Comparison of ENCODE assay signal across 25 mouse cellular contexts in the genomic region with DNA sequence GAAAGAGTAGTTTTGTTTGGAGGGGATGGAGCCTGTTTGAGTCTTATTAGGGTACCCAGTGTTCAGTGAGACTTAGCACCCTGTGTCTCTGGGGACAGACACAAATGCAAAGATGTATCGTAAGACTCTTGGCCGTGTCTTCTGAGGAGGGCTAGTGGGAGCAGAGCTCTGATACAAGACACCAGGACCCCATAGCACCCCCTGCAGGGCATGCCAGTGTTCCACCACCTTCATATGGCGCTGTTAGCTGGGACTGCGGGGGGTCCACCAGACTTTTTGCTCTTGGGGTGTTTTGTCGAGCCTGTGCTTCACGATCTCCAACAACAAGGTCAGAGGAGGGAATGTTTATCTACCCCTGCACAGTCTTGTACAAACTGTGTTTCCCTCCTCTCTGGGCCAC. TPM values are rescaled to one million over a fixed set of nuclear protein-coding genes. Genes with fewer than 3 reads are reported as not detected.
DNase-seq lines count a peak whose midpoint lies in the region; ATAC-seq and TF ChIP-seq lines count a peak whose summit lies in the region.
"Had no signal": no experiment of that assay in that cellular context is flagged by ENCODE, and none has a peak within 500 bp of the region (broad histone marks: within the 10 kb centered on the region; RNA-seq: fewer than 3 reads in every experiment).

No protein-coding gene starts in this region.

- TF ChIP-seq CTCF in gastrocnemius, adult 2 months (IDR thresholded peaks at IDR 0.05): peak; percentile 32; the same call in 1 of the 2 replicates
- 0 out of 2 replicates have a peak, but pooled peaks have one; percentile 13 for TF ChIP-seq CTCF in liver, adult 2 months (IDR thresholded peaks at IDR 0.05; ENCODE audit: low read depth, low read length)
- no peak for TF ChIP-seq CTCF in liver, postnatal 0 days (IDR thresholded peaks at IDR 0.05; ENCODE audit: low read depth)
- TF ChIP-seq CTCF in stomach, postnatal 0 days (IDR thresholded peaks at IDR 0.05; ENCODE audit: low read depth): peak; percentile 25; the same call in 1 of the 2 replicates

- no peaks in the 10 kb centered on the region for H3K36me3 ChIP-seq in liver, adult 2 months (ENCODE audit: control insufficient read depth, insufficient read depth, low read length)
- H3K36me3 ChIP-seq in liver, postnatal 0 days (replicated peaks; ENCODE audit: insufficient read depth, low read length): no peaks in the 10 kb centered on the region
- no peaks in the 10 kb centered on the region for H3K36me3 ChIP-seq in stomach, postnatal 0 days (ENCODE audit: control insufficient read depth, insufficient read depth, low read length)
- H3K36me3 ChIP-seq: G1E had no signal

- H3K27ac ChIP-seq in gastrocnemius, adult 2 months: no peak overlapping the region
- H3K27ac ChIP-seq in liver, adult 2 months (replicated peaks; ENCODE audit: insufficient read depth, low read depth, low read length): no peak overlapping the region
- no peak overlapping the region for H3K27ac ChIP-seq in liver, postnatal 0 days (ENCODE audit: low read depth)
- no peak overlapping the region for H3K27ac ChIP-seq in stomach, postnatal 0 days (replicated peaks)
- H3K27ac ChIP-seq: forebrain, embryonic 10.5 days; hindbrain, embryonic 10.5 days; limb, embryonic 10.5 days; neural tube, embryonic 12.5 days had no signal

- TF ChIP-seq EP300 in liver, postnatal 0 days (IDR thresholded peaks at IDR 0.05; ENCODE audit: low read depth): no peak
- no peak for TF ChIP-seq EP300 in stomach, postnatal 0 days (optimal IDR thresholded peaks at IDR 0.05)

- no peak overlapping the region for H3K4me2 ChIP-seq in liver, postnatal 0 days (ENCODE audit: low read depth, low read length)
- no peak overlapping the region for H3K4me2 ChIP-seq in stomach, postnatal 0 days (replicated peaks; ENCODE audit: low read depth)
- H3K4me2 ChIP-seq: heart, embryonic 11.5 days; liver, embryonic 11.5 days; neural tube, embryonic 12.5 days had no signal

- H3K9ac ChIP-seq in liver, adult 2 months (ENCODE audit: low read depth, low read length): no peak overlapping the region
- no peak overlapping the region for H3K9ac ChIP-seq in liver, postnatal 0 days (replicated peaks)
- no peak overlapping the region for H3K9ac ChIP-seq in stomach, postnatal 0 days (ENCODE audit: low read length)
- H3K9ac ChIP-seq: neural tube, embryonic 12.5 days had no signal

- no peak for ATAC-seq in liver, postnatal 0 days
- ATAC-seq in stomach, postnatal 0 days (ENCODE audit: low FRiP score, low TSS enrichment): no peak
- ATAC-seq: intestine, postnatal 0 days; Patski had no signal

- no peaks in the 10 kb centered on the region for H3K79me2 ChIP-seq in liver, adult 2 months (ENCODE audit: control insufficient read depth, insufficient read depth, low read length)

- no peaks in the 10 kb centered on the region for H3K4me1 ChIP-seq in liver, adult 2 months (ENCODE audit: control insufficient read depth, insufficient read depth, low read length)
- no peaks in the 10 kb centered on the region for H3K4me1 ChIP-seq in liver, postnatal 0 days (ENCODE audit: insufficient read depth)
- no peaks in the 10 kb centered on the region for H3K4me1 ChIP-seq in stomach, postnatal 0 days (replicated peaks; ENCODE audit: control insufficient read depth, insufficient read depth)
- H3K4me1 ChIP-seq: hindbrain, embryonic 10.5 days; limb, embryonic 10.5 days; megakaryocyte, embryonic 14.5 days; neural tube, embryonic 12.5 days had no signal

- intact Hi-C loops in gastrocnemius, adult 2 months (cut with DNase I): no loop called here

- no peak for DNase-seq in gastrocnemius, adult 2 months
- no peak for DNase-seq in gastrocnemius, postnatal 10 days
- no peak for DNase-seq in liver, adult 2 months (ENCODE audit: extremely low read depth, low read depth, low spot score)
- DNase-seq in liver, postnatal 0 days: no peak
- peak; percentile 41 for DNase-seq in thymus, postnatal 4 days
- no peak for DNase-seq in thymus, postnatal 0 days (ENCODE audit: low spot score)
- DNase-seq in stomach, postnatal 0 days (ENCODE audit: low spot score): no peak
- no peak for DNase-seq in ovary, postnatal 10 days (ENCODE audit: low spot score)
- DNase-seq: adrenal gland, adult 2 months; cerebellum, adult 11 months; cerebellum, adult 9-11 months; heart, postnatal 10 days; lung, adult 2 months; lung, postnatal 14 days; midbrain, embryonic 14.5 days had no signal

- no peaks in the 10 kb centered on the region for H3K27me3 ChIP-seq in liver, adult 2 months (ENCODE audit: control insufficient read depth, insufficient read depth, low read length)
- no peaks in the 10 kb centered on the region for H3K27me3 ChIP-seq in liver, postnatal 0 days (ENCODE audit: insufficient read depth, low read length)
- no peaks in the 10 kb centered on the region for H3K27me3 ChIP-seq in stomach, postnatal 0 days (ENCODE audit: control insufficient read depth, insufficient read depth, low read length)
- H3K27me3 ChIP-seq: neural tube, embryonic 12.5 days; Patski had no signal

- H3K4me3 ChIP-seq in gastrocnemius, adult 2 months: no peak overlapping the region
- no peak overlapping the region for H3K4me3 ChIP-seq in liver, adult 2 months (ENCODE audit: insufficient read depth, low read depth, low read length)
- H3K4me3 ChIP-seq in liver, postnatal 0 days (ENCODE audit: low read depth, low read length): no peak overlapping the region
- no peak overlapping the region for H3K4me3 ChIP-seq in stomach, postnatal 0 days (ENCODE audit: low read depth, low read length)
- H3K4me3 ChIP-seq: forebrain, embryonic 10.5 days; hindbrain, embryonic 10.5 days; limb, embryonic 10.5 days; megakaryocyte, embryonic 14.5 days; neural tube, embryonic 12.5 days had no signal

- no peaks in the 10 kb centered on the region for H3K9me3 ChIP-seq in liver, postnatal 0 days (ENCODE audit: low read length)
- no peaks in the 10 kb centered on the region for H3K9me3 ChIP-seq in stomach, postnatal 0 days (ENCODE audit: control insufficient read depth, low read length)
- H3K9me3 ChIP-seq: forebrain, embryonic 10.5 days; limb, embryonic 10.5 days; neural tube, embryonic 12.5 days had no signal

- no peak for TF ChIP-seq POLR2A in liver, adult 2 months (IDR thresholded peaks at IDR 0.05; ENCODE audit: extremely low read depth, insufficient read depth, low read length)

- 83% methylated on average over 6 of the region's 6 CpGs for WGBS in liver, adult 2 months
- WGBS in liver, postnatal 0 days (ENCODE audit: insufficient replicate concordance): 79% methylated on average over 6 of the region's 6 CpGs
- WGBS in stomach, postnatal 0 days: 77% methylated on average over 6 of the region's 6 CpGs

RNA-seq across cellular contexts. Expression of gene Rcc1l, which starts 37.1 kb away (rescaled TPM):
- total RNA-seq in gastrocnemius, adult 2 months (2021): 10 to 100 TPM; 24.1 to 25.1 TPM
- 10 to 100 TPM; 17.2 to 17.4 TPM for total RNA-seq in gastrocnemius, postnatal 10 days (2021)
- total RNA-seq in liver, adult 2 months (2014; rRNA removed): 9.9 and 11.2 TPM in 2 replicates
- 16.4 and 16.9 TPM in 2 replicates for polyA plus RNA-seq in liver, adult 2 months (2012; rRNA removed)
- 10.2 and 10.8 TPM in 2 replicates for polyA plus RNA-seq in liver, postnatal 0 days (2015; fragmentation: Nextera tagmentation; extraction: Ambion mirVana)
- 21.0 and 22.4 TPM in 2 replicates for polyA plus RNA-seq in thymus, postnatal 0 days (2015; fragmentation: Nextera tagmentation; extraction: Ambion mirVana)
- polyA plus RNA-seq in stomach, postnatal 0 days (2015; fragmentation: Nextera tagmentation; extraction: Ambion mirVana): 17.6 and 18.0 TPM in 2 replicates

RNA-seq across cellular contexts. Expression of gene Castor2, which starts 39.9 kb away (rescaled TPM):
- total RNA-seq in gastrocnemius, adult 2 months (2021): 10 to 100 TPM; 34.8 to 47.1 TPM
- 10 to 100 TPM; 63.2 to 63.5 TPM for total RNA-seq in gastrocnemius, postnatal 10 days (2021)
- total RNA-seq in liver, adult 2 months (2014; rRNA removed): 0.28 and 0.40 TPM in 2 replicates
- polyA plus RNA-seq in liver, adult 2 months (2012; rRNA removed): 0.81 and 0.97 TPM in 2 replicates
- 0.69 and 1.00 TPM in 2 replicates for polyA plus RNA-seq in liver, postnatal 0 days (2015; fragmentation: Nextera tagmentation; extraction: Ambion mirVana)
- 2.3 and 3.4 TPM in 2 replicates for polyA plus RNA-seq in thymus, postnatal 0 days (2015; fragmentation: Nextera tagmentation; extraction: Ambion mirVana)
- 3.8 and 4.0 TPM in 2 replicates for polyA plus RNA-seq in stomach, postnatal 0 days (2015; fragmentation: Nextera tagmentation; extraction: Ambion mirVana)
- polyA plus RNA-seq: G1E had no signal

RNA-seq across cellular contexts. Expression of gene Gtf2ird2, which starts 44.4 kb away (rescaled TPM):
- 1 to 10 TPM; 6.1 to 6.4 TPM for total RNA-seq in gastrocnemius, adult 2 months (2021)
- 1 to 10 TPM; 6.1 to 7.2 TPM for total RNA-seq in gastrocnemius, postnatal 10 days (2021)
- total RNA-seq in liver, adult 2 months (2014; rRNA removed): 3.1 and 4.2 TPM in 2 replicates
- polyA plus RNA-seq in liver, adult 2 months (2012; rRNA removed): 2.4 and 2.8 TPM in 2 replicates
- polyA plus RNA-seq in liver, postnatal 0 days (2015; fragmentation: Nextera tagmentation; extraction: Ambion mirVana): 1.8 and 2.1 TPM in 2 replicates
- polyA plus RNA-seq in thymus, postnatal 0 days (2015; fragmentation: Nextera tagmentation; extraction: Ambion mirVana): 4.4 and 5.9 TPM in 2 replicates
- polyA plus RNA-seq in stomach, postnatal 0 days (2015; fragmentation: Nextera tagmentation; extraction: Ambion mirVana): 3.2 and 3.7 TPM in 2 replicates
